Mouse (Mus musculus) cortical plate, adult 2 months (tissue): Measurements from ENCODE around the gene Sox6.

Experiments
- CTCF ChIP-seq: fragments of 200-500 bp; IDR thresholded peaks from 2 replicates; pipeline ENCODE4 v1.5.1; 2011; ENCODE audit warnings: mild to moderate bottlenecking, control low read depth, low read length; ENCODE audit not compliant: insufficient read depth; ENCODE audit errors: extremely low read depth
- POLR2A ChIP-seq: fragments of 200-500 bp; IDR thresholded peaks from 2 replicates; pipeline ENCODE4 v1.6.1; 2011; ENCODE audit warnings: mild to moderate bottlenecking, low read length, control low read depth; ENCODE audit not compliant: insufficient read depth; ENCODE audit errors: extremely low read depth

DNA sequence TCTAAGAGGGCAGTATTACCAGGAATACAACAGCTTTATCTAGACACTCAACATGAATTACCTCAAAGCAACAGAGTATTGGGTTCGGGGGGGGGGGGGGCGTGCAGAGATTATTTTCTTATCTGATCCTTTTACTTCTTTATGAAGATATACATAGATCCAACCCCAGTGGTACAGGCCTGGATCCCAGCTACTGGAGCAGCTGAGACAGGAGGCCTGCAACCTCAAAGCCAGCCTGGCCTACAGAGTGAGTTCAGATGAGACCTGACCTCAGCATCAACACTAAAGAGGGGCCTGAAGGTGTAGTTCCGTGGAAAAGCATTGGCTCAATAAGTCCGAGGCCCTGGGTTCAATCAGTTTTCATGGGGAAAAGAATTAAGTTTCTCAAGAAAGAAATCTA lies 93.1 kb downstream of the Sox6 start:
- TF ChIP-seq CTCF (no peak), POLR2A (no peak)
